Mouse (Mus musculus): Measurements from ENCODE around the gene Zyx. TPM values are rescaled to one million over a fixed set of nuclear protein-coding genes. Genes with fewer than 3 reads are reported as not detected.

The Zyx gene
- total RNA-seq, 1 experiment from 2014 or later = 105 TPM

- DNase-seq = no peak
Observed at GRCm38 (mm10) chr6:42398998-42399397, 49.6 kb downstream of the Zyx start.

DNA sequence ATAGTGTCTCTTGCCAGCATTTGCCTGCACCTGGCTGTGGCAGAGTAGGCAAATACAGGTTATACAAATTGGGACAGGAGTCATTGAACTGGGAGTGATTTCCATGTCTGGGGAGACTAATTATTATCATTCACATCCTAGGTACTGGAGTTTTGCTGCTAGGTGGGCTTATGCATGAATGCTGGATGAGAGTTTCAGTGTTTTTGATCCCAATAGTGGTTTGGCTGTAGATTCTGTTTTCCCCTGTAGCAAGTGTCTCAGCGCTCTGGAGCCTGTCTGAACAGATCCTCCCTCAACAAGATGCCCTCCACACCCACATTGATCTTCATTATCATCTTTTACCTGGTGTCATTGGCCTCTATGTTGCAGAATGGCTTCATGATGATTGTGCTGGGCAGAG lies 50.5 kb downstream of the Zyx start, which contains the start of gene Tas2r143:
TSS of gene Tas2r143 (plus strand) at position 301 of the 400 bp plus-strand sequence.
- no peak for DNase-seq

- DNase-seq = no peak
Observed at GRCm38 (mm10) chr6:42405134-42405533, 55.7 kb downstream of the Zyx start, which contains the start of gene Tas2r135. TSS of gene Tas2r135 (plus strand) at chr6:42405434.

Other genes with a start within 250 kb of the Zyx start
- not detected in 2 replicates for gene Tas2r139, start 208.7 kb upstream of the Zyx start, total RNA-seq (2021)
- not detected in 2 replicates for gene Tas2r144, start 134.3 kb upstream of the Zyx start, total RNA-seq (2021)
- 263 and 300 TPM in 2 replicates for gene Gstk1, start 103.7 kb upstream of the Zyx start, total RNA-seq (2021)
- 3.9 TPM in 2 replicates for gene Tmem139, start 87.7 kb upstream of the Zyx start, total RNA-seq (2021)
- gene Casp2, start 84.6 kb upstream of the Zyx start, total RNA-seq (2021) = 29.7 and 36.5 TPM in 2 replicates
- gene Clcn1, start 62.9 kb upstream of the Zyx start, total RNA-seq (2021) = 0.21 TPM in 1 of 2 replicates, not detected in the other
- 0.24 TPM in 1 of 2 replicates, not detected in the other for gene Fam131b, start 25.0 kb upstream of the Zyx start, total RNA-seq (2021)
- 0.48 and 0.55 TPM in 2 replicates for gene Epha1, start 23.6 kb downstream of the Zyx start, total RNA-seq (2021)
- 7.4 and 11.8 TPM in 2 replicates for gene Tas2r143, start 50.6 kb downstream of the Zyx start, total RNA-seq (2021)
- 7.3 and 9.4 TPM in 2 replicates for gene Tas2r135, start 55.8 kb downstream of the Zyx start, total RNA-seq (2021)
- 4.2 and 5.6 TPM in 2 replicates for gene Tas2r126, start 84.9 kb downstream of the Zyx start, total RNA-seq (2021)
- gene Olfr458, start 115.6 kb downstream of the Zyx start, total RNA-seq (2021) = not detected in 2 replicates
- not detected in 2 replicates for gene Olfr457, start 126.7 kb downstream of the Zyx start, total RNA-seq (2021)
- not detected in 2 replicates for gene Olfr456, start 137.6 kb downstream of the Zyx start, total RNA-seq (2021)
- gene Olfr455, start 198.0 kb downstream of the Zyx start, total RNA-seq (2021) = not detected in 2 replicates
- not detected in 2 replicates for gene Tcaf3, start 248.1 kb downstream of the Zyx start, total RNA-seq (2021)

Measured in adrenal gland, postnatal 25 days (tissue).